Mouse (Mus musculus) myocyte (in vitro differentiated cells): ENCODE results near the gene Gm9803. TPM values are rescaled to one million over a fixed set of nuclear protein-coding genes. Genes with fewer than 3 reads are reported as not detected.

Experiments
- H3K27me3 ChIP-seq: one replicate; pipeline ENCODE4 v1.6.1; 2011; ENCODE audit not compliant: control insufficient read depth, insufficient read depth, insufficient read length
- H3K36me3 ChIP-seq: one replicate; pipeline ENCODE4 v1.6.1; 2011; ENCODE audit not compliant: control insufficient read depth, insufficient read depth
- H3K4me2 ChIP-seq: one replicate; pipeline ENCODE4 v1.6.1; 2011; ENCODE audit warnings: low read depth, control low read depth
- H3K4me3 ChIP-seq: one replicate; pipeline ENCODE4 v1.5.1; 2011; ENCODE audit warnings: mild to moderate bottlenecking, control low read depth, moderate library complexity
- H3K79me2 ChIP-seq: one replicate; pipeline ENCODE4 v1.6.1; 2011; ENCODE audit not compliant: control insufficient read depth, insufficient read depth
- H3ac ChIP-seq: one replicate; pipeline ENCODE4 v1.6.1; 2011; ENCODE audit not compliant: control insufficient read depth, insufficient read length
- CEBPB ChIP-seq: IDR thresholded peaks from 2 replicates; pipeline ENCODE4 v1.6.1; 2011; ENCODE audit warnings: mild to moderate bottlenecking, moderate library complexity; ENCODE audit not compliant: poor library complexity, insufficient read depth, severe bottlenecking
- E2F4 ChIP-seq: IDR thresholded peaks from one replicate; pipeline ENCODE4 v1.6.1; 2011; ENCODE audit warnings: mild to moderate bottlenecking, control low read depth, moderate library complexity; ENCODE audit not compliant: insufficient read depth
- MAX ChIP-seq: IDR thresholded peaks from one replicate; pipeline ENCODE4 v1.6.1; 2011; ENCODE audit warnings: low read depth, mild to moderate bottlenecking, control low read depth
- MYOD1 ChIP-seq, 3 experiments: IDR thresholded peaks; one replicate each; pipeline ENCODE4 v1.6.1; 2011; ENCODE audit warnings: control low read depth in 2 of 3, low read depth in 2 of 3, mild to moderate bottlenecking in 2 of 3, moderate library complexity in 1 of 3; ENCODE audit not compliant: insufficient read length in 2 of 3, control insufficient read depth in 1 of 3
- MYOG ChIP-seq, 3 experiments: IDR thresholded peaks; one replicate each; pipeline ENCODE4 v1.6.1; 2011; ENCODE audit warnings: control low read depth in 2 of 3, low read depth in 2 of 3, mild to moderate bottlenecking in 2 of 3; ENCODE audit not compliant: insufficient read length in 2 of 3, control insufficient read depth in 1 of 3, insufficient read depth in 1 of 3
- POLR2A ChIP-seq: IDR thresholded peaks from one replicate; pipeline ENCODE4 v1.6.1; 2011; ENCODE audit warnings: low read depth, mild to moderate bottlenecking, control low read depth, moderate library complexity; ENCODE audit not compliant: insufficient read length
- POLR2AphosphoS2 ChIP-seq: IDR thresholded peaks from one replicate; pipeline ENCODE4 v1.6.1; 2011; ENCODE audit warnings: low read depth, control low read depth; ENCODE audit not compliant: insufficient read length
- REST ChIP-seq: IDR thresholded peaks from one replicate; pipeline ENCODE4 v1.6.1; 2011; ENCODE audit warnings: mild to moderate bottlenecking, control low read depth, moderate library complexity; ENCODE audit not compliant: insufficient read depth, insufficient read length
- SRF ChIP-seq: IDR thresholded peaks from one replicate; pipeline ENCODE4 v1.6.1; 2011; ENCODE audit warnings: low read depth; ENCODE audit not compliant: control insufficient read depth, insufficient read length
- TCF12 ChIP-seq: IDR thresholded peaks from one replicate; pipeline ENCODE4 v1.6.1; 2011; ENCODE audit warnings: mild to moderate bottlenecking, control low read depth; ENCODE audit not compliant: poor library complexity, insufficient read depth, severe bottlenecking
- TCF3 ChIP-seq: IDR thresholded peaks from one replicate; pipeline ENCODE4 v1.6.1; 2011; ENCODE audit warnings: low read depth, control low read depth; ENCODE audit not compliant: insufficient read length
- USF1 ChIP-seq: IDR thresholded peaks from one replicate; pipeline ENCODE4 v1.6.1; 2011; ENCODE audit warnings: low read depth, mild to moderate bottlenecking, control low read depth, moderate library complexity
- polyA plus RNA-seq: library from polyadenylated mRNA; unstranded; fragments of >200 nt; fragmentation: generic; extraction: Trizol; gene quantifications from one replicate; pipeline ENCODE4 v1.2.1, GENCODE M21; 2012; ENCODE audit warnings: missing spikeins

The Gm9803 gene
- polyA plus RNA-seq, 1 experiment = 11.3 TPM

- H3K27me3 ChIP-seq = no peaks in the 10 kb centered on the region
- TF ChIP-seq MYOD1 (IDR thresholded peaks at IDR 0.05; ENCODE audit: control insufficient read depth in 1 of 3, insufficient read length in 2 of 3, low read depth in 2 of 3) = no peak
- TF ChIP-seq MYOG (IDR thresholded peaks at IDR 0.05; ENCODE audit: control insufficient read depth in 1 of 3, insufficient read depth in 1 of 3, insufficient read length in 2 of 3, low read depth in 2 of 3) = no peak
- TF ChIP-seq USF1 = no peak
- no peak for TF ChIP-seq POLR2AphosphoS2
- no peak for TF ChIP-seq REST
- no peak for TF ChIP-seq CEBPB
- TF ChIP-seq TCF12 = no peak
- no peak for TF ChIP-seq POLR2A
- TF ChIP-seq MAX = no peak
- TF ChIP-seq SRF = no peak
- TF ChIP-seq E2F4 = no peak
- no peak for TF ChIP-seq TCF3
- no peak overlapping the region for H3ac ChIP-seq
- no peak overlapping the region for H3K4me2 ChIP-seq
- no peak overlapping the region for H3K4me3 ChIP-seq
- H3K79me2 ChIP-seq = no peaks in the 10 kb centered on the region
- H3K36me3 ChIP-seq = no peaks in the 10 kb centered on the region
These were observed 19.6 kb upstream of the Gm9803 start for GRCm38 (mm10) chr10:43504291-43504690.

DNA sequence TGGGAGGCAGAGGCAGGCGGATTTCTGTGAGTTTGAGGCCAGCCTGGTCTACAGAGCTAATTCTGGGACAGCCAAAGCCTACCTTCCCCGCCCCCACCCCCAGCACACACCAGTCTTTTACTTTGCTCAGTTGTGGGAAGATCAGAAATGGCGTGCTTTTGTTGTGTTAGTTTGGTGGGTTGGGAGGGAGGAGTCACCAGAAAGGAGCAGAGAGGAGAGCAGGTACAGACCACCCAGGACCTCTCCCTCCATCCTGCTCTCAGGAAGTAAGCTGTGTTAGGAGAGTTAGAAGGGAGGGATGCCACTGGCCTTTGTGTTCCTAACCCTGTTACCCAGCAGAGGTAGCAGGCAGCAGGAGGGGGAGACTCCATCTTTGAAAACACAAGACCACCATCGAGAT lies 16.8 kb upstream of the Gm9803 start:
- H3K36me3 ChIP-seq = no peaks in the 10 kb centered on the region
- no peaks in the 10 kb centered on the region for H3K27me3 ChIP-seq

DNA sequence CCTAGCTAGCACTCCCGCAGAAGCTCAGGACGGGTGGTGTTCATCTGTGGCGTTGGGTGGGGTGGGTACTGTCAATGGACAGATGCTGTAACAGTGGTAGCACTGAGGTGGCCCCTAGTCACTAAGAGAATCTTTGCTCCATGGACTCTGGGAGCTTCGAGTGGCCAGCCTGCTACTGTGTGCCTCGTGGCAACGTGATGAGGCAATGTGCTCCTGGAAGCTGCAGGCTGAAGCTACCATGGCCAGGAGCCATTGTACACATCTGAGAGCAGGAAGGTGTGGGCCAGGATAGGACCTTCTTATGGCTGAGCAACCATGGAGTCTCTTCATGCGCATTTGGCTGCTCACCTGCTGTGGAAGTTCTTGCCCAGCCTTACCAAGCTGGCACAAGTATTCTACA lies 14.7 kb upstream of the Gm9803 start:
- H3K79me2 ChIP-seq = no peaks in the 10 kb centered on the region
- no peak overlapping the region for H3ac ChIP-seq
- TF ChIP-seq SRF (no peak), TCF3 (no peak), MYOD1 (IDR thresholded peaks at IDR 0.05; ENCODE audit: control insufficient read depth in 1 of 3, insufficient read length in 2 of 3, low read depth in 2 of 3) (no peak), REST (no peak), POLR2AphosphoS2 (no peak), CEBPB (no peak), E2F4 (no peak), USF1 (no peak), TCF12 (no peak), POLR2A (no peak), MYOG (IDR thresholded peaks at IDR 0.05; ENCODE audit: control insufficient read depth in 1 of 3, insufficient read depth in 1 of 3, insufficient read length in 2 of 3, low read depth in 2 of 3) (no peak), MAX (no peak)
- no peak overlapping the region for H3K4me3 ChIP-seq
- no peak overlapping the region for H3K4me2 ChIP-seq
- no peaks in the 10 kb centered on the region for H3K27me3 ChIP-seq
- no peaks in the 10 kb centered on the region for H3K36me3 ChIP-seq

More for the DNA sequence above, 16.8 kb upstream of the Gm9803 start:
- Histone ChIP-seq H3K4me3 (no peak overlapping the region), H3K4me2 (no peak overlapping the region), H3ac (no peak overlapping the region), H3K79me2 (no peaks in the 10 kb centered on the region)
- TF ChIP-seq MYOD1 (IDR thresholded peaks at IDR 0.05; ENCODE audit: control insufficient read depth in 1 of 3, insufficient read length in 2 of 3, low read depth in 2 of 3) = no peak
- no peak for TF ChIP-seq SRF
- no peak for TF ChIP-seq E2F4
- TF ChIP-seq CEBPB = no peak
- no peak for TF ChIP-seq TCF12
- no peak for TF ChIP-seq TCF3
- TF ChIP-seq USF1 = no peak
- TF ChIP-seq REST = no peak
- TF ChIP-seq MAX = no peak
- no peak for TF ChIP-seq MYOG (IDR thresholded peaks at IDR 0.05; ENCODE audit: control insufficient read depth in 1 of 3, insufficient read depth in 1 of 3, insufficient read length in 2 of 3, low read depth in 2 of 3)
- TF ChIP-seq POLR2AphosphoS2 = no peak

- Histone ChIP-seq H3K27me3 (no peaks in the 10 kb centered on the region), H3ac (no peak overlapping the region), H3K79me2 (no peaks in the 10 kb centered on the region), H3K36me3 (no peaks in the 10 kb centered on the region), H3K4me2 (no peak overlapping the region), H3K4me3 (no peak overlapping the region)
- TF ChIP-seq REST = no peak
- TF ChIP-seq CEBPB = no peak
- no peak for TF ChIP-seq SRF
- no peak for TF ChIP-seq POLR2AphosphoS2
- no peak for TF ChIP-seq MYOD1 (IDR thresholded peaks at IDR 0.05; ENCODE audit: control insufficient read depth in 1 of 3, insufficient read length in 2 of 3, low read depth in 2 of 3)
- TF ChIP-seq E2F4 = no peak
- no peak for TF ChIP-seq MAX
- no peak for TF ChIP-seq POLR2A
- TF ChIP-seq MYOG (IDR thresholded peaks at IDR 0.05; ENCODE audit: control insufficient read depth in 1 of 3, insufficient read depth in 1 of 3, insufficient read length in 2 of 3, low read depth in 2 of 3) = no peak
- TF ChIP-seq TCF12 = no peak
- no peak for TF ChIP-seq TCF3
- TF ChIP-seq USF1 = no peak
These were observed 10.9 kb upstream of the Gm9803 start for GRCm38 (mm10) chr10:43512976-43513375.
